Mouse (Mus musculus) ES-Bruce4 (cell line): ENCODE measurements around the gene Ncbp3.

Experiments
- CTCF ChIP-seq: IDR thresholded peaks from one replicate; pipeline ENCODE4 v1.8.1; 2011; ENCODE audit warnings: low read depth, low read length
- EP300 ChIP-seq: IDR thresholded peaks from 2 replicates; pipeline ENCODE4 v1.6.1; 2011; ENCODE audit warnings: low read depth, low read length; ENCODE audit not compliant: insufficient read depth
- POLR2A ChIP-seq: IDR thresholded peaks from one replicate; pipeline ENCODE4 v1.8.1; 2011; ENCODE audit warnings: low read length; ENCODE audit not compliant: insufficient read depth

DNA sequence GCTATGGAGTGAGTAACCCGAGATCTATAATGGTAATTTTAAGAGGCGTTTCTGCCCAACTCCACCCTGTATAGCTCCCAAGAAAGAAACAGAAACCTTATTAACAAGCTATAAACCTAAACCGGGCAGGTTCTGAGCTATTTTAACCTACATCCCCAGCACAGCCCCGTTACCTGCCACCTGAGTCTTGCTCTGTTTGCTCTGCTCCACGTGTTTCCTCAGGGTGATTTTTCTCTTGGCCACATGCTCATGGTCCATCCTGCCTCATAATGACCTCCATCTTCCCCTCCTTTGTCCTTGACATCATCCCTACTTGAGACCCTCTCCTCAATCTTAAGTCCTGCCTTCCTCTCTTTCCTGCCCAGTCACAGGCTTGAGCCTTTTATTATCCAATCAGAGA is 86.6 kb downstream of the Ncbp3 start:
- no peak for TF ChIP-seq CTCF
- no peak for TF ChIP-seq POLR2A
- TF ChIP-seq EP300, result no peak
